Mouse (Mus musculus): ENCODE measurements around the gene Smc3. TPM values are rescaled to one million over a fixed set of nuclear protein-coding genes. Genes with fewer than 3 reads are reported as not detected.

Gene Smc3
- polyA plus RNA-seq, 1 experiment: 182 TPM

DNA sequence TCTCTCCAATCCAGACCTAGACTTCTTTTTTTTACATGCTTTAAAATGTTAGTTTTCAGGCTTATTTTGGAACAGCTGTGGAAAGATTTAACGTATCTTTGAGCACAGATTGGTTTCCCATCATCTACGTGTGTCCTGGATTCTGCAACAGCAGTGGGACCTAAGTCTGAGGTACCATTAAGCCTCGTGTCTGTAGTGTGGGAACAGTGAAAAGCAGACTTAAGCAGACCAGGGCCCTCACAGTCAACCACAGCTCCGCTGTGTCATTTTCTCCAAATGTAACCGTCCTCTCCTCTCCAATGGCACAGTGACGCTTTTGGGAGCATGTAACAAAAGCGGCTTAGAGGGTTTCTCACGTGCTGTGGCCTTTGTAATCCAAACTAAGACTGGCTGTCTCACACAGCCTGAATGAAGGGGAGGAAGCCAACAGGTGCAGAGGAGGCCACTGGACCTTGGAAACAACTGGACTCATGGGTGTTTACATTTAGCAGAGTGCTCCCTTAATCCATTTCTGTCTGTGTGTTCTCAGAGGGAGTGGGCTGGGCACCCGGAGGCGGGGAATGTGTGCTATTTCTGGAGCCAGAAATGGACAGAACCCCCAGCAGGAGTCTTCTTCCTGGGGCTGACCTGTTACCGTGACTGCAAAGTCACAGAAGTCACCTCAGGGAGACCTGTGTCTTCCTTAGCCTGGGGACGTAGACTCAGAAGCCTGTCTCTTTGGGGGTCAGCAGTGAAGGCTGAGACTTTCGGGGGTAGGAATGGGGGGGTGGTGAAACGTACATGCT, 61.9 kb downstream of the Smc3 start:
- TF ChIP-seq CTCF (IDR thresholded peaks at IDR 0.05; ENCODE audit: low read depth, low read length): no peak
- H3K4me1 ChIP-seq (ENCODE audit: control insufficient read depth, insufficient read depth, low read length): no peaks in the 10 kb centered on the region
- H3K27me3 ChIP-seq (ENCODE audit: control insufficient read depth, insufficient read depth, low read length, poor library complexity, severe bottlenecking): no peaks in the 10 kb centered on the region
- no peaks in the 10 kb centered on the region for H3K36me3 ChIP-seq (ENCODE audit: control insufficient read depth, insufficient read depth, low read length, poor library complexity, severe bottlenecking)
- H3K9ac ChIP-seq (ENCODE audit: low read depth, poor library complexity, severe bottlenecking): no peak overlapping the region
- no peaks in the 10 kb centered on the region for H3K9me3 ChIP-seq (replicated peaks; ENCODE audit: control insufficient read depth, insufficient read depth, low read length, poor library complexity, severe bottlenecking)
- H3K4me3 ChIP-seq (ENCODE audit: low read depth, low read length): no peak overlapping the region
- no peak overlapping the region for H3K27ac ChIP-seq (ENCODE audit: insufficient read depth, low read length)

DNA sequence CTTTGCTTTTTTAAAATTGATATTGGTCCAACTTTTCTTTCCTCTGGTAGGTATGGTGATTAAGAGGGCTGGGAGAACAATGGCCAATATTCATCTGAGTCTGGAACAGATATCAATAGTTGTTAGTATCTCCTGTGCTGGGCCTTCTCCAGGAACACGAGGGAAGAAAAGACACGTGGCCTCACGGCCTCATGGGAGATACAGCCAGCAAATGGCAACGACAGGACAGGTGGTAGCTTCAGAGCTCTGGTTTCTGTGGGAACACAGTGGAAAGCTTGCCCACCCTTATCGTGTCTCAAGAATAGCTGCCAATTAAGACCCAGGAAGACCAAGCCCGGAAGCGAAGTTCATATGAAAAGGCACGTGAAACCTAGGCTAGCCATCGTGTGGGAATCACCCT, 64.6 kb downstream of the Smc3 start:
- Histone ChIP-seq H3K9ac (ENCODE audit: low read depth, poor library complexity, severe bottlenecking) (no peak overlapping the region), H3K27me3 (ENCODE audit: control insufficient read depth, insufficient read depth, low read length, poor library complexity, severe bottlenecking) (no peaks in the 10 kb centered on the region), H3K4me1 (ENCODE audit: control insufficient read depth, insufficient read depth, low read length) (no peaks in the 10 kb centered on the region), H3K9me3 (replicated peaks; ENCODE audit: control insufficient read depth, insufficient read depth, low read length, poor library complexity, severe bottlenecking) (no peaks in the 10 kb centered on the region), H3K4me3 (ENCODE audit: low read depth, low read length) (no peak overlapping the region), H3K36me3 (ENCODE audit: control insufficient read depth, insufficient read depth, low read length, poor library complexity, severe bottlenecking) (no peaks in the 10 kb centered on the region), H3K27ac (ENCODE audit: insufficient read depth, low read length) (no peak overlapping the region)
- TF ChIP-seq EP300 (IDR thresholded peaks at IDR 0.05; ENCODE audit: insufficient read depth, low read depth, low read length) (no peak), CTCF (IDR thresholded peaks at IDR 0.05; ENCODE audit: low read depth, low read length) (no peak), POLR2A (IDR thresholded peaks at IDR 0.05; ENCODE audit: insufficient read depth, low read length) (no peak)

DNA sequence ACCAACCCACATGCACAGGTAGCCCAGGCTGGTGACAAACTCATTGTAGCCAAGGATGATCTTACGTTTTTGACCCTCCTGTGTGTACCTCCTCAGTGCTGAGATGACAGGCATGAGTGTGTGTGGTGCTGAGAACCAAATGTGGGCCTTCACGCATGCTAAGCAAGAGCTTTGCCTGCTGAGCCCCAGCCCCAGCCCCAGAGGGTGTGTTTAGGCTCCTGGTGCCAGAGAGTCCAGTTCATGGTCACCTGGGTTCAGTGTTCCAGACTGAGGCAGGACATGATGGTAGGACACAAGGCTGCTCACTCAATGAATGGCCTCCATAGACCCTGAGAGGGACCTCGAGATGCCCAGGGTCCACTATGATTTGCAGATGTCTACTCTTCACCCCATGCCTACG, 65.2 kb downstream of the Smc3 start:
- no peak overlapping the region for H3K9ac ChIP-seq (ENCODE audit: low read depth, poor library complexity, severe bottlenecking)
- H3K27ac ChIP-seq (ENCODE audit: insufficient read depth, low read length): no peak overlapping the region
- no peaks in the 10 kb centered on the region for H3K4me1 ChIP-seq (ENCODE audit: control insufficient read depth, insufficient read depth, low read length)
- H3K27me3 ChIP-seq (ENCODE audit: control insufficient read depth, insufficient read depth, low read length, poor library complexity, severe bottlenecking): no peaks in the 10 kb centered on the region
- H3K9me3 ChIP-seq (replicated peaks; ENCODE audit: control insufficient read depth, insufficient read depth, low read length, poor library complexity, severe bottlenecking): no peaks in the 10 kb centered on the region
- TF ChIP-seq CTCF (IDR thresholded peaks at IDR 0.05; ENCODE audit: low read depth, low read length) (no peak), POLR2A (IDR thresholded peaks at IDR 0.05; ENCODE audit: insufficient read depth, low read length) (no peak), EP300 (IDR thresholded peaks at IDR 0.05; ENCODE audit: insufficient read depth, low read depth, low read length) (no peak)
- H3K36me3 ChIP-seq (ENCODE audit: control insufficient read depth, insufficient read depth, low read length, poor library complexity, severe bottlenecking): no peaks in the 10 kb centered on the region
- H3K4me3 ChIP-seq (ENCODE audit: low read depth, low read length): no peak overlapping the region

DNA sequence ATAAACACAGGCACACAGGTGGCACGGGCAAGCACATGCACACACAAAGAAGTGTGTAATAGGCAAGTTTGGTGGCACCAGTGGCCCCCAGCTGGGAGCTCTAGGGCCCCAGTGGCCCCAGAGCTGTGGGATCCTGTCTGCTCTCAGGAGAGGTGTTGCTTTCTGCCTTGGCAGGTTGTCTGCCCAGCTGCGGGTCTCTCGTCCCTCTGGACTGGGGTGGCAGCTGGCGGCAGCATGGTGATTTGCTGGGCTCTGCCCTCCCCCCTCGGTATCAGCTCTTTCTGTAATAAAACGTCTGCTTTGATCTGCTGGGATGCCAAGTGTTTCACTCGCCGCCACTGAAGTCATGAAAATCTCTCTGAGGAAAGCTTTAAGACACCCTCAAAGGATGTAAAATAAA, 66.5 kb downstream of the Smc3 start:
- TF ChIP-seq CTCF (IDR thresholded peaks at IDR 0.05; ENCODE audit: low read depth, low read length): no peak
- no peak for TF ChIP-seq EP300 (IDR thresholded peaks at IDR 0.05; ENCODE audit: insufficient read depth, low read depth, low read length)
- TF ChIP-seq POLR2A (IDR thresholded peaks at IDR 0.05; ENCODE audit: insufficient read depth, low read length): no peak
- Histone ChIP-seq H3K9ac (ENCODE audit: low read depth, poor library complexity, severe bottlenecking) (no peak overlapping the region), H3K36me3 (ENCODE audit: control insufficient read depth, insufficient read depth, low read length, poor library complexity, severe bottlenecking) (no peaks in the 10 kb centered on the region), H3K27ac (ENCODE audit: insufficient read depth, low read length) (no peak overlapping the region), H3K9me3 (replicated peaks; ENCODE audit: control insufficient read depth, insufficient read depth, low read length, poor library complexity, severe bottlenecking) (no peaks in the 10 kb centered on the region), H3K4me3 (ENCODE audit: low read depth, low read length) (no peak overlapping the region), H3K4me1 (ENCODE audit: control insufficient read depth, insufficient read depth, low read length) (peaks cover 2% of the 10 kb centered on the region), H3K27me3 (ENCODE audit: control insufficient read depth, insufficient read depth, low read length, poor library complexity, severe bottlenecking) (no peaks in the 10 kb centered on the region)

DNA sequence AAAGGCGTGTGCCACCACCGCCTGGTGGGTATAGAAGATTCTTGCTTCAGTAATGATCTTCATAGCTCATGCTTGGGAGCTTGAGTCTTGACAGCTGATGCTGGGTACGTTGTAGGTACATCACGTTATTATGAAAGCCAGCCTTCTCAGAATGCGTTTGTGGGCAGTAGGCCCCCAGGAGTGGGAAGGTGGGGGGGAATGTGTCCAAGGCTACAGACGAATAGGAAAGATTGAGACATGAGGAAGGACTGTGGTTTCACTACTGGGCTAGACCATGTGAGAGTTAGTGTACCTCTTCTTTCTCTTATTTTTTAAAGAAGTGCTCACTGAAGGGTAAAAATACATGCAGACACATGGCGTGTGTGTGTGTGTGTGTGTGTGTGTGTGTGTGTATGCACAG, 68.6 kb downstream of the Smc3 start:
- Histone ChIP-seq H3K4me1 (ENCODE audit: control insufficient read depth, insufficient read depth, low read length) (peaks cover 5% of the 10 kb centered on the region), H3K4me3 (ENCODE audit: low read depth, low read length) (no peak overlapping the region), H3K9me3 (replicated peaks; ENCODE audit: control insufficient read depth, insufficient read depth, low read length, poor library complexity, severe bottlenecking) (no peaks in the 10 kb centered on the region), H3K27ac (ENCODE audit: insufficient read depth, low read length) (no peak overlapping the region), H3K36me3 (ENCODE audit: control insufficient read depth, insufficient read depth, low read length, poor library complexity, severe bottlenecking) (no peaks in the 10 kb centered on the region), H3K27me3 (ENCODE audit: control insufficient read depth, insufficient read depth, low read length, poor library complexity, severe bottlenecking) (no peaks in the 10 kb centered on the region), H3K9ac (ENCODE audit: low read depth, poor library complexity, severe bottlenecking) (no peak overlapping the region)
- no peak for TF ChIP-seq EP300 (IDR thresholded peaks at IDR 0.05; ENCODE audit: insufficient read depth, low read depth, low read length)
- TF ChIP-seq CTCF (IDR thresholded peaks at IDR 0.05; ENCODE audit: low read depth, low read length): no peak
- TF ChIP-seq POLR2A (IDR thresholded peaks at IDR 0.05; ENCODE audit: insufficient read depth, low read length): no peak

DNA sequence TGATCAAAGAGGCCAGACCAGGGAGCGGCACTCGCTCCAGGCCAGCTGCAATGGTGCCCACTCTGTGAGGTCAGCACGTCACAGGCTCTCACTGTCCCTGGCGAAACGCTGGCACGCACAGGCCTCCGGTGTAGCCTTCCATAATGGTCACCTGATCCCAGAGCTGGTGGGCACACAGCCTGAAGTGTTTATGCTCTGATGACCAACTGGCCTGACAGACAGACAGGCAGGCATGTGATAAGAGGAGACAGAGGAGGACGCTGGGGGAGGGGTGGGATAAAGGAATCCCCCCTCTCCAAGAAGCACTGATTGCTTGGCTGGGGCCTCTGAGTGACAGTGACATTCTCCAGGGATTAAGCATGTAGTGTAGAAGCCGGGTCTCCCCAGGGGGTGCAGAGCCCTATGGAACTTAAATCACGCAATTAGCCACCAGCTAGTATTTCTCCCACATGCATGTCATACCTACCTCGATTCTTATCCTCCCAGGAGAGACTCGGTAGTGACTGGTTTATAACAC, 70.5 kb downstream of the Smc3 start:
- Histone ChIP-seq H3K9ac (ENCODE audit: low read depth, poor library complexity, severe bottlenecking) (no peak overlapping the region), H3K4me1 (ENCODE audit: control insufficient read depth, insufficient read depth, low read length) (peaks cover 6% of the 10 kb centered on the region), H3K9me3 (replicated peaks; ENCODE audit: control insufficient read depth, insufficient read depth, low read length, poor library complexity, severe bottlenecking) (no peaks in the 10 kb centered on the region), H3K4me3 (ENCODE audit: low read depth, low read length) (no peak overlapping the region), H3K27ac (ENCODE audit: insufficient read depth, low read length) (no peak overlapping the region), H3K36me3 (ENCODE audit: control insufficient read depth, insufficient read depth, low read length, poor library complexity, severe bottlenecking) (no peaks in the 10 kb centered on the region), H3K27me3 (ENCODE audit: control insufficient read depth, insufficient read depth, low read length, poor library complexity, severe bottlenecking) (no peaks in the 10 kb centered on the region; the same call in 1 of the 2 replicates)
- TF ChIP-seq EP300 (IDR thresholded peaks at IDR 0.05; ENCODE audit: insufficient read depth, low read depth, low read length) (no peak), CTCF (IDR thresholded peaks at IDR 0.05; ENCODE audit: low read depth, low read length) (no peak), POLR2A (IDR thresholded peaks at IDR 0.05; ENCODE audit: insufficient read depth, low read length) (no peak)

Data from ES-Bruce4 (cell line).